Mouse (Mus musculus): Measurements from ENCODE around the gene Gm17374. TPM values are rescaled to one million over a fixed set of nuclear protein-coding genes. Genes with fewer than 3 reads are reported as not detected.
A peak's percentile ranks its signal among the peaks of the same experiment; 100 is the strongest.
"Not testable (repeated sequence)": the region's sequence is repeated elsewhere in the genome, so short reads cannot be mapped to it uniquely, and the experiment has no call there.

Gene Gm17374
- polyA plus RNA-seq, 1 experiment from 2014 or later = not detected

GRCm38 (mm10) chr2:140163351-140163854 is 11.6 kb downstream of the Gm17374 start:
- no peak overlapping the region for H3K4me3 ChIP-seq (ENCODE audit: low read depth, low read length)
- no peaks in the 10 kb centered on the region for H3K9me3 ChIP-seq (ENCODE audit: control insufficient read depth)
- no peaks in the 10 kb centered on the region for H3K4me1 ChIP-seq (replicated peaks; ENCODE audit: control insufficient read depth, insufficient read depth, low read length)
- TF ChIP-seq CTCF (IDR thresholded peaks at IDR 0.05; ENCODE audit: low read depth) = no peak
- no peak for ATAC-seq
- H3K9ac ChIP-seq (ENCODE audit: low read depth, low read length) = no peak overlapping the region
- H3K36me3 ChIP-seq (ENCODE audit: control insufficient read depth, insufficient read depth) = peaks cover 30% of the 10 kb centered on the region
- 96% methylated on average over 5 of the region's 5 CpGs for WGBS
- no peaks in the 10 kb centered on the region for H3K27me3 ChIP-seq (replicated peaks; ENCODE audit: control insufficient read depth, insufficient read depth, low read length)
- H3K4me2 ChIP-seq (replicated peaks; ENCODE audit: low read depth) = no peak overlapping the region
- H3K27ac ChIP-seq (ENCODE audit: low read depth, low read length) = no peak overlapping the region

DNA sequence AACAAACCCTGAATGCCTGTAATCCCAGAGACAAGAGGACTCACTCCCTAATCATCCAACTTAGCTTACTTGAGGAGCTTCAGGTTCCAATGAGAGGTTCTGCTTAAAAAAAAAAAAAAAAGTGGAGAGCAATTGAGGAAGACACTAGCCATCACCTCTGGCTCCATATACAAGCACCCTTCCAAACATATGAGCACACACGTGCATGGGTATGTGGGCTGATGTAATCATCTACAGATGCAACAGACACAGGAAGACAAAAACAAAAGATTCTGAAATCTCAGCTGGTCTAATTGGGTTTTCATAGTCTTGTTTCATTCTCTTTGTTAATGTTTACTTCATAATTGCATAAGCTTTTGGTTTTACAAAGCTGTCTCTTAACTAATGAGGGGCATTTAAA is 17.2 kb downstream of the Gm17374 start:
- no peak for ATAC-seq
- Histone ChIP-seq H3K4me2 (replicated peaks; ENCODE audit: low read depth) (peak overlapping the region; percentile 79; the same call in 1 of the 2 replicates), H3K9ac (ENCODE audit: low read depth, low read length) (no peak overlapping the region), H3K4me1 (replicated peaks; ENCODE audit: control insufficient read depth, insufficient read depth, low read length) (no peaks in the 10 kb centered on the region), H3K4me3 (ENCODE audit: low read depth, low read length) (no peak overlapping the region), H3K36me3 (ENCODE audit: control insufficient read depth, insufficient read depth) (peaks cover 16% of the 10 kb centered on the region), H3K27me3 (replicated peaks; ENCODE audit: control insufficient read depth, insufficient read depth, low read length) (no peaks in the 10 kb centered on the region), H3K27ac (ENCODE audit: low read depth, low read length) (no peak overlapping the region), H3K9me3 (ENCODE audit: control insufficient read depth) (no peaks in the 10 kb centered on the region)
- WGBS = 73% methylated on average over 1 of the region's 1 CpGs
- TF ChIP-seq CTCF (IDR thresholded peaks at IDR 0.05; ENCODE audit: low read depth) = no peak

- TF ChIP-seq CTCF (IDR thresholded peaks at IDR 0.05; ENCODE audit: low read depth) = no peak
- no peaks in the 10 kb centered on the region for H3K9me3 ChIP-seq (ENCODE audit: control insufficient read depth)
These were observed 18.4 kb downstream of the Gm17374 start, which contains the start of the genes Esf1 and Ndufaf5 for GRCm38 (mm10) chr2:140170127-140170802. TSS of gene Esf1 (minus strand) at chr2:140170564. TSS of gene Ndufaf5 (plus strand) at chr2:140170649.

DNA sequence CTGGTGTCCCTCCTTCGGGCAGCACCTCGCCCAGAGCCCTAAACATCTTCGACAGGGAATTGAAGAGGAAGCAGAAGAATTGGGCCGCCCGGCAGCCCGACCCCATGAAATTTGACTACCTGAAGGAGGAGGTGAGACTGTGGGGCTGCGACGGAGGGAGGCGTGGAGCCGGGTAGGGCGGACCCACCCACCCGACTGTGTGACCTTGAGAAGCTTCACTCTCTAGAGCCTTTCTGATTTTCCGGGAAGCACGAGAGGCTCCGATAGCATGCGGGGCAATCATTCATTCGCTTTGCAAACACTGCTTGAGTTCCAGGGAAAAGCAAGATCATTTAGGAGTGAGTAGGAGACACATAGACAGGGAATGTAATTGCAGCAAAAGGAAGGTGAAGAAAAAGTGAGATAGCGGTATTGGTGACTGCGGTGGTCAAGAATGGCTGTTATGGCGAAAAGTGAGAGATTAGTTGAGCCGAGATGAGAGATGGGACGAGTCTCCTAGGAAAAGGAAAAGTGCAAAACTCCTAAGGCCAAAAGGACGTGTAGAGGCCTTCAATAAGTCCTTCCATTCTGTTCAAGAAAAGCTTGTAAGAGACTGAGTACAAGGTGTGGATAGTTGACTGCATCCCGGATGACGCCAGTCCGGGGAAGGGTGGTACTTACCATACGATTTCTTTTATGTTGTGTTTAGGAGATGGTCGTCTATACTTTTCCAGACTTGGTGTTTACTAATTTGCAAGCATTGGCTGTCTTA is 19.1 kb downstream of the Gm17374 start:
- H3K9me3 ChIP-seq (ENCODE audit: control insufficient read depth) = no peaks in the 10 kb centered on the region
- H3K4me3 ChIP-seq (ENCODE audit: low read depth, low read length) = peak overlapping the region; percentile 83
- H3K36me3 ChIP-seq (ENCODE audit: control insufficient read depth, insufficient read depth) = peaks cover 11% of the 10 kb centered on the region
- WGBS = 5% methylated on average over 28 of the region's 28 CpGs
- no peak for TF ChIP-seq CTCF (IDR thresholded peaks at IDR 0.05; ENCODE audit: low read depth)
- peak overlapping the region; percentile 67 for H3K27ac ChIP-seq (ENCODE audit: low read depth, low read length)
- H3K27me3 ChIP-seq (replicated peaks; ENCODE audit: control insufficient read depth, insufficient read depth, low read length) = no peaks in the 10 kb centered on the region
- H3K4me2 ChIP-seq (replicated peaks; ENCODE audit: low read depth) = peak overlapping the region; percentile 79
- peak; percentile 70 for ATAC-seq
- H3K9ac ChIP-seq (ENCODE audit: low read depth, low read length) = peak overlapping the region; percentile 82
- H3K4me1 ChIP-seq (replicated peaks; ENCODE audit: control insufficient read depth, insufficient read depth, low read length) = no peaks in the 10 kb centered on the region

More at GRCm38 (mm10) chr2:140170127-140170802, 18.4 kb downstream of the Gm17374 start, which contains the start of the genes Esf1 and Ndufaf5:
- under 1% methylated on average over 43 of the region's 43 CpGs for WGBS
- peak; percentile 100 for ATAC-seq
- Histone ChIP-seq H3K4me2 (replicated peaks; ENCODE audit: low read depth) (peak within 1 kb of the TSS; percentile 79), H3K4me1 (replicated peaks; ENCODE audit: control insufficient read depth, insufficient read depth, low read length) (no peaks in the 10 kb centered on the region), H3K9ac (ENCODE audit: low read depth, low read length) (peak within 1 kb of the TSS; percentile 82), H3K27me3 (replicated peaks; ENCODE audit: control insufficient read depth, insufficient read depth, low read length) (no peaks in the 10 kb centered on the region), H3K27ac (ENCODE audit: low read depth, low read length) (peak within 1 kb of the TSS; percentile 67), H3K36me3 (ENCODE audit: control insufficient read depth, insufficient read depth) (peaks cover 12% of the 10 kb centered on the region), H3K4me3 (ENCODE audit: low read depth, low read length) (peak within 1 kb of the TSS; percentile 83)

GRCm38 (mm10) chr2:140185685-140186210 is 33.9 kb downstream of the Gm17374 start:
- H3K36me3 ChIP-seq (ENCODE audit: control insufficient read depth, insufficient read depth) = peaks cover 36% of the 10 kb centered on the region
- 93% methylated on average over 3 of the region's 3 CpGs for WGBS
- H3K27me3 ChIP-seq (replicated peaks; ENCODE audit: control insufficient read depth, insufficient read depth, low read length); ATAC-seq; H3K9ac ChIP-seq (ENCODE audit: low read depth, low read length); H3K4me3 ChIP-seq (ENCODE audit: low read depth, low read length); H3K27ac ChIP-seq (ENCODE audit: low read depth, low read length); H3K4me1 ChIP-seq (replicated peaks; ENCODE audit: control insufficient read depth, insufficient read depth, low read length); H3K4me2 ChIP-seq (replicated peaks; ENCODE audit: low read depth); H3K9me3 ChIP-seq (ENCODE audit: control insufficient read depth): not testable (repeated sequence)
- peak; percentile 13; the same call in 1 of the 2 replicates for TF ChIP-seq CTCF (IDR thresholded peaks at IDR 0.05; ENCODE audit: low read depth)

DNA sequence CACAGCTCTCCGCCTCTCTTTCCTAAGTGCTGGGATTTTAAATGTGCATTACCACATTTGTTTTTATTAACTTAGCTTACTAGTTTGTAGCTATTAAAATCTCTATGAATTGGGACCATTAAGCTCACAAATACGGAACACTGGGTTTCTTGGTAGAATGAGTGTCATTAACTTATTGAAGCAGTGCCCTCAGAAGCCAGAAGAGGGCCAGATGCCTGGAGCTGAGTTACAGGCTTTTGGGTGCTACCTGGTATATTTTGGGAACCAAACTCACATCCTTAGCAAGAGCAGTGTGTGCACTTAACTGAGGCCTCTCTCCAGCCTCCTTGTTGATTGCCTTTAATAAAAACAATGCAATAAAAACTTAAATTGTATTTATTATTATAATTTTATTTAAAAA is 48.9 kb downstream of the Gm17374 start:
- H3K4me3 ChIP-seq (ENCODE audit: low read depth, low read length) = no peak overlapping the region
- no peak overlapping the region for H3K4me2 ChIP-seq (replicated peaks; ENCODE audit: low read depth)
- H3K27ac ChIP-seq (ENCODE audit: low read depth, low read length) = no peak overlapping the region
- peak; percentile 51 for TF ChIP-seq CTCF (IDR thresholded peaks at IDR 0.05; ENCODE audit: low read depth)
- peaks cover 35% of the 10 kb centered on the region for H3K36me3 ChIP-seq (ENCODE audit: control insufficient read depth, insufficient read depth)
- ATAC-seq = no peak
- no peaks in the 10 kb centered on the region for H3K9me3 ChIP-seq (ENCODE audit: control insufficient read depth)
- H3K4me1 ChIP-seq (replicated peaks; ENCODE audit: control insufficient read depth, insufficient read depth, low read length) = no peaks in the 10 kb centered on the region
- no peaks in the 10 kb centered on the region for H3K27me3 ChIP-seq (replicated peaks; ENCODE audit: control insufficient read depth, insufficient read depth, low read length)
- WGBS = 76% methylated on average over 2 of the region's 2 CpGs
- no peak overlapping the region for H3K9ac ChIP-seq (ENCODE audit: low read depth, low read length)
